In genomic region chr1:123974621-123975020, GRCm38 (mm10) we compare ENCODE assay signal across 8 mouse cellular contexts.
A peak's percentile ranks its signal among the peaks of the same experiment; 100 is the strongest.
DNase-seq lines count a peak whose midpoint lies in the region; ATAC-seq and TF ChIP-seq lines count a peak whose summit lies in the region.
"Had no signal": no experiment of that assay in that cellular context is flagged by ENCODE, and none has a peak within 500 bp of the region (broad histone marks: within the 10 kb centered on the region; RNA-seq: fewer than 3 reads in every experiment).

No protein-coding gene starts in this region.

- 22% methylated on average over 3 of the region's 3 CpGs for WGBS in lung, postnatal 0 days

- no peaks in the 10 kb centered on the region for H3K27me3 ChIP-seq in lung, postnatal 0 days (replicated peaks; ENCODE audit: insufficient read depth, low read length)
- H3K27me3 ChIP-seq: embryonic facial prominence, embryonic 13.5 days had no signal

- peak; percentile 7 for DNase-seq in lung, postnatal 0 days (ENCODE audit: low spot score)
- DNase-seq in lung, postnatal 14 days: no peak
- peak; percentile 5 for DNase-seq in WW6 (ENCODE audit: low read depth, low spot score)
- DNase-seq in cerebellum, adult 11 months: peak; percentile 25
- DNase-seq in layer of hippocampus, postnatal 10 days (ENCODE audit: low spot score in 2 of 2): peak; percentile 34 to 50
- DNase-seq in heart, adult 11 months: no peak
- DNase-seq in thymus, adult 18-20 months: no peak

- TF ChIP-seq EP300 in lung, postnatal 0 days (IDR thresholded peaks at IDR 0.05): no peak

- H3K9ac ChIP-seq in lung, postnatal 0 days (replicated peaks; ENCODE audit: low read depth): no peak overlapping the region
- H3K9ac ChIP-seq: embryonic facial prominence, embryonic 13.5 days had no signal

- no peak overlapping the region for H3K4me2 ChIP-seq in lung, postnatal 0 days (replicated peaks; ENCODE audit: low read depth, low read length)
- H3K4me2 ChIP-seq: embryonic facial prominence, embryonic 13.5 days had no signal

- H3K9me3 ChIP-seq in lung, postnatal 0 days (ENCODE audit: low read length): no peaks in the 10 kb centered on the region
- H3K9me3 ChIP-seq: embryonic facial prominence, embryonic 13.5 days had no signal

- no peaks in the 10 kb centered on the region for H3K36me3 ChIP-seq in lung, postnatal 0 days (ENCODE audit: insufficient read depth, low read length)
- H3K36me3 ChIP-seq: embryonic facial prominence, embryonic 13.5 days had no signal

- H3K27ac ChIP-seq in lung, postnatal 0 days (ENCODE audit: low read length): no peak overlapping the region
- H3K27ac ChIP-seq: embryonic facial prominence, embryonic 13.5 days had no signal

- H3K4me1 ChIP-seq in lung, postnatal 0 days (ENCODE audit: insufficient read depth, low read depth, low read length): no peaks in the 10 kb centered on the region
- H3K4me1 ChIP-seq: embryonic facial prominence, embryonic 13.5 days had no signal

- TF ChIP-seq CTCF in lung, postnatal 0 days (IDR thresholded peaks at IDR 0.05): peak; percentile 53

- H3K4me3 ChIP-seq in lung, postnatal 0 days (ENCODE audit: low read depth, low read length): no peak overlapping the region
- H3K4me3 ChIP-seq: embryonic facial prominence, embryonic 13.5 days had no signal

- no peak for ATAC-seq in lung, postnatal 0 days

Comparison
In these comparisons a context has a peak if more than half of its experiments do, and no peak if none do; other contexts are left out.
1. DNase-seq: peak in lung, postnatal 0 days (single experiment), WW6 (single experiment), cerebellum, adult 11 months (single experiment) and layer of hippocampus, postnatal 10 days (2 of 2); none in lung, postnatal 14 days (single experiment), heart, adult 11 months (single experiment) and thymus, adult 18-20 months (0 of 2).